Mouse (Mus musculus): ENCODE results near the gene Dclk2. TPM values are rescaled to one million over a fixed set of nuclear protein-coding genes. Genes with fewer than 3 reads are reported as not detected.

The Dclk2 gene
- polyA plus RNA-seq, 1 experiment from 2014 or later: 2.3 TPM

DNA sequence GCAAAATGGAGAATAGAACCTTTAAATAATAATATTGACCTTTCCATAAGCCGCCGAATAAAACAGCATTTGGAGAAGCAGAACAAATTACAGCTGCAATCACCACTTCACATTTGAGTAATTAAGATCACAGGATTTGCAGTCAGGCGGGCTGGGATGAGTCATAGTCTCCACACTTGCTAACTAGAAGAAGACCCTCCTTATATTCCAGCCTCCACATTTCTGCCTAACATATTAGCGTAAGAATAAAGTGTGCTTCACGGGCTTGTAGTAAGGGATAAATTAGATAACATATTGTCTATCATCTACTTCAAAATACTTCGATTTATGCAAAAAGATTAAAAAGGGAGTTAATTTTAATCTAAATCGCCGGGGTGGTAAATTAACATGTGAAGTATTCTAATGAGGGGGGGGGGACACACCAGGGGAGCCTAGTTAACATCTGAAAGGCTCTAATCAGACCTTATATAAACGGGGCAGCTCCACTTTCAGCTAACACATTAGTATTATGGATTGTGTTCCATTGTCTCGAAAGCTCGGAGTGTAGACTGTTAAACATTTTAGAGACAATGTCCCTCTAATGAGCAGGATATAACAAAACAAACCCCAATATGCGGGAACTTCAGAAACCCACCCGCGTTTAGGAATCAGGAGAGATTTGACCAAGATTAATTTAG lies 87.9 kb downstream of the Dclk2 start:
- H3K27me3 ChIP-seq (replicated peaks; ENCODE audit: control insufficient read depth, insufficient read depth, low read length): no peaks in the 10 kb centered on the region
- no peak overlapping the region for H3K4me3 ChIP-seq (ENCODE audit: low read depth, low read length)
- no peak for TF ChIP-seq CTCF (IDR thresholded peaks at IDR 0.05; ENCODE audit: low read depth)
- no peak overlapping the region for H3K27ac ChIP-seq (ENCODE audit: low read depth, low read length)
- ATAC-seq: no peak
- no peak overlapping the region for H3K4me2 ChIP-seq (replicated peaks; ENCODE audit: low read depth)
- H3K36me3 ChIP-seq (ENCODE audit: control insufficient read depth, insufficient read depth): no peaks in the 10 kb centered on the region
- WGBS: 49% methylated on average over 14 of the region's 14 CpGs
- no peak overlapping the region for H3K9ac ChIP-seq (ENCODE audit: low read depth, low read length)
- no peaks in the 10 kb centered on the region for H3K4me1 ChIP-seq (replicated peaks; ENCODE audit: control insufficient read depth, insufficient read depth, low read length)
- no peaks in the 10 kb centered on the region for H3K9me3 ChIP-seq (ENCODE audit: control insufficient read depth)

DNA sequence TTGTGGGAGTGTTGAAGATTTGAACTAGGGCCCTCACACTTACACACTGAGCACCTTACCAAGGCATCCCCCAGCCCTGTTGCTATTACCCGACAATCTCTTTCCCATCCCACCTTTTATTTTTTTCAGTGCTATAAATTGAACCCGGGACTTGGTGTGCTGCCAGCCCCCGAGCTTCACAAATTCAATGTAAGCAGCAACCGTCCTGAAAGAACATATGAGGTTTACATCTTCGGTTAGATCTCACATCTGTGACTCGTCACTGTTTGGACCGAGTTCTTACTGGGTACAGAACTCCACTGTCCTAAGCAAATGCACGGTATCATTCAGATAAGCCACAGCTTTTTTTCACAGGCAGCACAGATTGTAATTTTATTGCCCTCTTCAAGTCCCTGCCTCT lies 88.5 kb downstream of the Dclk2 start:
- Histone ChIP-seq H3K27ac (ENCODE audit: low read depth, low read length) (no peak overlapping the region), H3K4me2 (replicated peaks; ENCODE audit: low read depth) (no peak overlapping the region), H3K36me3 (ENCODE audit: control insufficient read depth, insufficient read depth) (no peaks in the 10 kb centered on the region; the same call in 1 of the 2 replicates), H3K9ac (ENCODE audit: low read depth, low read length) (no peak overlapping the region), H3K27me3 (replicated peaks; ENCODE audit: control insufficient read depth, insufficient read depth, low read length) (no peaks in the 10 kb centered on the region), H3K4me3 (ENCODE audit: low read depth, low read length) (no peak overlapping the region), H3K4me1 (replicated peaks; ENCODE audit: control insufficient read depth, insufficient read depth, low read length) (no peaks in the 10 kb centered on the region), H3K9me3 (ENCODE audit: control insufficient read depth) (no peaks in the 10 kb centered on the region)
- 38% methylated on average over 8 of the region's 8 CpGs for WGBS
- no peak for ATAC-seq
- no peak for TF ChIP-seq CTCF (IDR thresholded peaks at IDR 0.05; ENCODE audit: low read depth)

DNA sequence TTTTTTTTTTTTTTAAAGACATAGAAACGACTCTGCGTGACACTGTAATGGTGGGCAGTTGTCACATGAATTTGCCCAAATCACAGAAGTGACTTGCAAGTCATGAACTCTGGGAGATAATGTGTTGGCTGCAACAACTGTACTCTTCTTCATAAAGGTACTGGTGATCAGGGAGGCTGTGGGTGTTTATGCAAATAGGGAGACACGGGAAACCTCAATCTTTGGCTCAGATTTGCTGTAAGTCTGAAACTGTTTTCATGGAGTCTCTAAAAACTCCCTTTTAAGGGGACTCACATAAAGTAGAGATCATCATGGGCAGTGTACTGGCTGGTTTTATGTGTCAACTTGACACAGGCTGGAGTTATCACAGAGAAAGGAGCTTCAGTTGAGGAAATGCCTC lies 93.1 kb downstream of the Dclk2 start:
- ATAC-seq: no peak
- Histone ChIP-seq H3K36me3 (ENCODE audit: control insufficient read depth, insufficient read depth) (no peaks in the 10 kb centered on the region; the same call in 1 of the 2 replicates), H3K4me2 (replicated peaks; ENCODE audit: low read depth) (no peak overlapping the region), H3K9me3 (ENCODE audit: control insufficient read depth) (no peaks in the 10 kb centered on the region), H3K9ac (ENCODE audit: low read depth, low read length) (no peak overlapping the region), H3K27me3 (replicated peaks; ENCODE audit: control insufficient read depth, insufficient read depth, low read length) (no peaks in the 10 kb centered on the region), H3K4me1 (replicated peaks; ENCODE audit: control insufficient read depth, insufficient read depth, low read length) (no peaks in the 10 kb centered on the region), H3K27ac (ENCODE audit: low read depth, low read length) (no peak overlapping the region), H3K4me3 (ENCODE audit: low read depth, low read length) (no peak overlapping the region)
- no peak for TF ChIP-seq CTCF (IDR thresholded peaks at IDR 0.05; ENCODE audit: low read depth)
- WGBS: 92% methylated on average over 3 of the region's 3 CpGs

DNA sequence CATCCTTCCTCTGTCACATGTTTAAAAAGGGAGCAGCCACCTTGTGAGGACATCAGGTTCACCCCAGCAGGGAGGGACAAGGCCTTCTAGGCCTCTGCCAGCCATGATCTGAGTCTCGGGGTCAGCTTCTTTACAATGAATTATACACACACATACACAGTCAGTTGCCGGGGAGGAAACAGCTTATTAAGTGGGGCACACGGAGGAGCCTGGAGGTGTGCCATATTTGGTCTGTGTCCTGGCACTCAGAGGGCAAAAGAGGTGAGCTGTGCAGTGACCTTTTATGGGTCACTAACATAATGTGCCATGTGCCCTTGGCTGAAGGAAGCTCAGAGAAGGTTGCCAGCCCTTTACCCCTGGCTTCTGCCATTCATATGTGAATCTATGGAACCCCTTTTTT lies 99.3 kb downstream of the Dclk2 start:
- no peak for ATAC-seq
- WGBS: 58% methylated on average over 3 of the region's 3 CpGs
- Histone ChIP-seq H3K4me3 (ENCODE audit: low read depth, low read length) (no peak overlapping the region), H3K9me3 (ENCODE audit: control insufficient read depth) (no peaks in the 10 kb centered on the region), H3K36me3 (ENCODE audit: control insufficient read depth, insufficient read depth) (no peaks in the 10 kb centered on the region), H3K4me2 (replicated peaks; ENCODE audit: low read depth) (no peak overlapping the region), H3K27me3 (replicated peaks; ENCODE audit: control insufficient read depth, insufficient read depth, low read length) (no peaks in the 10 kb centered on the region), H3K4me1 (replicated peaks; ENCODE audit: control insufficient read depth, insufficient read depth, low read length) (no peaks in the 10 kb centered on the region), H3K27ac (ENCODE audit: low read depth, low read length) (no peak overlapping the region), H3K9ac (ENCODE audit: low read depth, low read length) (no peak overlapping the region)
- TF ChIP-seq CTCF (IDR thresholded peaks at IDR 0.05; ENCODE audit: low read depth): no peak

DNA sequence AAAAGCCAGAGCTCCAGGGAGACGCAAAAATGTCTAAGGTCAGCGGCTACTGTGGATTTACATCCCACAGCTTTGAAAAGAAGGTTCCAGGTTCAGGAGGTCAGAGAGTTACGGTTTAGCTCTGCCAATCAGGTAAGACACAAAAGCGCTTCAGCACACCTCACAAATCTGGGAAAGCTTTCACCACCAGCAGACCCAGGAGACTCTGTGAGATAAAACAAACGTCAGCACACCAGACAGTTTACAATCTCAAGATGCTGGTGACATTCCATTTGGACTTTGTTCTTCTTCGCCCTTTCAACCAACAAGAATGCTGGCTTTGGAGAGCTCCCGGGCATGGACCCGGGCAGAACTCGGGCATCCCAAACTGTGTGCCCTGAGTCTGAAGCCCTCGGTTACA lies 100.3 kb downstream of the Dclk2 start:
- Histone ChIP-seq H3K27me3 (replicated peaks; ENCODE audit: control insufficient read depth, insufficient read depth, low read length) (no peaks in the 10 kb centered on the region), H3K4me2 (replicated peaks; ENCODE audit: low read depth) (no peak overlapping the region), H3K4me3 (ENCODE audit: low read depth, low read length) (no peak overlapping the region), H3K36me3 (ENCODE audit: control insufficient read depth, insufficient read depth) (no peaks in the 10 kb centered on the region), H3K27ac (ENCODE audit: low read depth, low read length) (no peak overlapping the region), H3K9me3 (ENCODE audit: control insufficient read depth) (no peaks in the 10 kb centered on the region), H3K4me1 (replicated peaks; ENCODE audit: control insufficient read depth, insufficient read depth, low read length) (no peaks in the 10 kb centered on the region), H3K9ac (ENCODE audit: low read depth, low read length) (no peak overlapping the region)
- 23% methylated on average over 10 of the region's 10 CpGs for WGBS
- no peak for ATAC-seq
- no peak for TF ChIP-seq CTCF (IDR thresholded peaks at IDR 0.05; ENCODE audit: low read depth)

DNA sequence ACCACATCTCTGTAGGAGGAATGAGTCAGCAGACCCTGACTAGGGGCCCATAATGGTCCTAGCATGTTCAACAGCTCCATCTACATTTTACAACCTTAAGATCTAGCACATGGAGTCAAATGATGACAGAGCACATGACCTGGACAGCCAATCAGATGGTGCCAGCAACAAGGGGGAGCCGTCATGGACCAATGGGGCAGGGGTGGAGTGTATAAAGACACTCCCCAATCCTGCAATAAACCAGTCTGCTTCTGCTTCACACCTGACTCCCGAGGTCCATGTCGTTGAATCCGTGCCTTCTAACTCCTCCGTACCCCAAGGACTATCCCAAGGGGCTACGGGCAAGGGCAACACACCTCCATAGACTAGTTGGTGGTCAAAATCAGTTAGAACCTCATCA lies 101.3 kb downstream of the Dclk2 start:
- H3K27ac ChIP-seq (ENCODE audit: low read depth, low read length): no peak overlapping the region
- no peaks in the 10 kb centered on the region for H3K9me3 ChIP-seq (ENCODE audit: control insufficient read depth)
- no peaks in the 10 kb centered on the region for H3K27me3 ChIP-seq (replicated peaks; ENCODE audit: control insufficient read depth, insufficient read depth, low read length)
- H3K4me3 ChIP-seq (ENCODE audit: low read depth, low read length): no peak overlapping the region
- WGBS: 95% methylated on average over 6 of the region's 6 CpGs
- no peaks in the 10 kb centered on the region for H3K36me3 ChIP-seq (ENCODE audit: control insufficient read depth, insufficient read depth)
- no peaks in the 10 kb centered on the region for H3K4me1 ChIP-seq (replicated peaks; ENCODE audit: control insufficient read depth, insufficient read depth, low read length)
- no peak for ATAC-seq
- no peak for TF ChIP-seq CTCF (IDR thresholded peaks at IDR 0.05; ENCODE audit: low read depth)
- H3K9ac ChIP-seq (ENCODE audit: low read depth, low read length): no peak overlapping the region
- no peak overlapping the region for H3K4me2 ChIP-seq (replicated peaks; ENCODE audit: low read depth)
